In the genomic region with DNA sequence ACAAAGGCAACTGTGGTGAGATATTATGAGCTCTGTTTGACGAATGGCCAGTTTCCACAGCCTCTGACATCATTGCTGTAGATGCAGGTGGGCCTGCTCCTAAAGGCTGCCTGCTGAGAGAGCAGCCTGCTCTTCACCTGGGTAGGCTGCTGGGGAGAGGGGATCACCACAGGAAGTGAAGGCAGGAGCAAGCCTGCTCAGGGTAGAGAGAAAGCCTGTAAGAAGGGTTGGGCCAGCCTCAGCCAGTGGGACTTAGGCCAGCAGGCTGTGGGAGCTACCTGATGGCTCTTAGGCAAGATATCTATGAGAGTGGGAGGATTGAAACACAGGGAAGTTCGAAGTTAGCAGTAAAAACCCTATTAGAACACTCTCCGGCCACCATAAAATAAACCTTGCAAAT, we compare ENCODE assay signal across 20 mouse cellular contexts.
DNase-seq lines count a peak whose midpoint lies in the region; ATAC-seq and TF ChIP-seq lines count a peak whose summit lies in the region.
"Had no signal": no experiment of that assay in that cellular context is flagged by ENCODE, and none has a peak within 500 bp of the region (broad histone marks: within the 10 kb centered on the region; RNA-seq: fewer than 3 reads in every experiment).

No protein-coding gene starts in this region.

- ATAC-seq in cerebellum, adult (ENCODE audit: insufficient number of reproducible peaks, low FRiP score, low TSS enrichment): peak; percentile 61
- no peak for ATAC-seq in lung, embryonic 14.5 days (ENCODE audit: insufficient read depth)
- ATAC-seq: forebrain, postnatal 0 days had no signal

- DNase-seq in cerebellum, adult 8-10 months: no peak
- DNase-seq in lung, embryonic 14.5 days: no peak
- DNase-seq in lung, adult 18-20 months: no peak
- DNase-seq in limb, embryonic 10.5 days (ENCODE audit: low spot score): no peak
- no peak for DNase-seq in adrenal gland, postnatal 4 days (ENCODE audit: low spot score in 2 of 2)
- DNase-seq in T-cell, adult 2 months (ENCODE audit: low spot score): no peak
- DNase-seq: adrenal gland, postnatal 25 days; forebrain, postnatal 0 days; gastrocnemius, postnatal 25 days; heart, adult 2 months; kidney, adult 18-20 months; lung, postnatal 10 days; right cerebral cortex, adult 18-20 months; thymus, postnatal 36 days had no signal

- no peak overlapping the region for H3K4me2 ChIP-seq in lung, embryonic 14.5 days
- H3K4me2 ChIP-seq: embryonic facial prominence, embryonic 12.5 days; hindbrain, embryonic 13.5 days; neural tube, embryonic 15.5 days; stomach, embryonic 15.5 days had no signal

- TF ChIP-seq CTCF in lung, embryonic 14.5 days (IDR thresholded peaks at IDR 0.05; ENCODE audit: low read depth): no peak

- no peak overlapping the region for H3K9ac ChIP-seq in lung, embryonic 14.5 days
- H3K9ac ChIP-seq: embryonic facial prominence, embryonic 12.5 days; forebrain, postnatal 0 days; hindbrain, embryonic 13.5 days; neural tube, embryonic 15.5 days; stomach, embryonic 15.5 days had no signal

- H3K27me3 ChIP-seq in lung, embryonic 14.5 days (ENCODE audit: insufficient read depth, low read length): no peaks in the 10 kb centered on the region
- no peaks in the 10 kb centered on the region for H3K27me3 ChIP-seq in limb, embryonic 10.5 days (ENCODE audit: low read depth, poor library complexity, severe bottlenecking)
- H3K27me3 ChIP-seq: embryonic facial prominence, embryonic 12.5 days; hindbrain, embryonic 13.5 days; neural tube, embryonic 15.5 days; stomach, embryonic 15.5 days had no signal

- WGBS in lung, embryonic 14.5 days: 82% methylated on average over 3 of the region's 3 CpGs
- 82% methylated on average over 3 of the region's 3 CpGs for WGBS in limb, embryonic 10.5 days

- H3K4me1 ChIP-seq in lung, embryonic 14.5 days (ENCODE audit: insufficient read depth): 0 out of 2 replicates have a peak, but pooled peaks cover 5% of the 10 kb centered on the region
- H3K4me1 ChIP-seq in limb, embryonic 10.5 days: peaks cover 8% of the 10 kb centered on the region
- H3K4me1 ChIP-seq: embryonic facial prominence, embryonic 12.5 days; hindbrain, embryonic 13.5 days; midbrain, embryonic 10.5 days; neural tube, embryonic 15.5 days; stomach, embryonic 15.5 days had no signal

- no peaks in the 10 kb centered on the region for H3K9me3 ChIP-seq in lung, embryonic 14.5 days (ENCODE audit: low read depth, low read length)
- H3K9me3 ChIP-seq in limb, embryonic 10.5 days (replicated peaks): no peaks in the 10 kb centered on the region
- H3K9me3 ChIP-seq: embryonic facial prominence, embryonic 12.5 days; hindbrain, embryonic 13.5 days; midbrain, embryonic 10.5 days; neural tube, embryonic 15.5 days; stomach, embryonic 15.5 days had no signal

- no peaks in the 10 kb centered on the region for H3K36me3 ChIP-seq in lung, embryonic 14.5 days (ENCODE audit: insufficient read depth)
- no peaks in the 10 kb centered on the region for H3K36me3 ChIP-seq in limb, embryonic 10.5 days
- H3K36me3 ChIP-seq: embryonic facial prominence, embryonic 12.5 days; hindbrain, embryonic 13.5 days; midbrain, embryonic 10.5 days; neural tube, embryonic 15.5 days; stomach, embryonic 15.5 days had no signal

- H3K27ac ChIP-seq in lung, embryonic 14.5 days (ENCODE audit: low read depth): peak overlapping the region; percentile 18; the same call in 1 of the 2 replicates
- H3K27ac ChIP-seq in limb, embryonic 10.5 days: peak overlapping the region; percentile 42; the same call in 1 of the 2 replicates
- H3K27ac ChIP-seq: embryonic facial prominence, embryonic 12.5 days; heart, adult 2 months; hindbrain, embryonic 13.5 days; midbrain, embryonic 10.5 days; neural tube, embryonic 15.5 days; stomach, embryonic 15.5 days had no signal

- no peak overlapping the region for H3K4me3 ChIP-seq in lung, embryonic 14.5 days (ENCODE audit: low read depth, low read length)
- no peak overlapping the region for H3K4me3 ChIP-seq in limb, embryonic 10.5 days
- H3K4me3 ChIP-seq: embryonic facial prominence, embryonic 12.5 days; heart, adult 2 months; hindbrain, embryonic 13.5 days; midbrain, embryonic 10.5 days; neural tube, embryonic 15.5 days; stomach, embryonic 15.5 days had no signal
